Mouse (Mus musculus) embryonic fibroblast, embryonic 13.5 days (primary cell): ENCODE results near the gene Psmb10. TPM values are rescaled to one million over a fixed set of nuclear protein-coding genes. Genes with fewer than 3 reads are reported as not detected.

Source experiments
- H3K27ac ChIP-seq: 2 replicates; pipeline ENCODE4 v1.5.1; 2012; ENCODE audit warnings: low read length, control low read depth, inconsistent platforms; ENCODE audit not compliant: insufficient read depth
- H3K4me1 ChIP-seq: 2 replicates; pipeline ENCODE4 v1.6.1; 2011; ENCODE audit warnings: low read length; ENCODE audit not compliant: control insufficient read depth, insufficient read depth
- H3K4me3 ChIP-seq: 2 replicates; pipeline ENCODE4 v1.5.1; 2011; ENCODE audit warnings: mild to moderate bottlenecking, control low read depth, low read length; ENCODE audit not compliant: insufficient read depth
- CTCF ChIP-seq: IDR thresholded peaks from 2 replicates; pipeline ENCODE4 v1.5.1; 2011; ENCODE audit warnings: mild to moderate bottlenecking, control low read depth, low read length, moderate library complexity, borderline replicate concordance; ENCODE audit not compliant: insufficient read depth
- POLR2A ChIP-seq: IDR thresholded peaks from 2 replicates; pipeline ENCODE4 v1.6.1; 2011; ENCODE audit warnings: low read depth, mild to moderate bottlenecking, control low read depth, low read length, moderate library complexity
- polyA plus RNA-seq: library from polyadenylated mRNA; stranded (reverse); fragments of >200 nt; gene quantifications from 2 replicates; pipeline ENCODE4 v1.2.4, GENCODE M21; 2011; ENCODE audit warnings: low read depth; ENCODE audit not compliant: missing spikeins, insufficient read length

The Psmb10 gene
- polyA plus RNA-seq, 1 experiment: 30.5 TPM

DNA sequence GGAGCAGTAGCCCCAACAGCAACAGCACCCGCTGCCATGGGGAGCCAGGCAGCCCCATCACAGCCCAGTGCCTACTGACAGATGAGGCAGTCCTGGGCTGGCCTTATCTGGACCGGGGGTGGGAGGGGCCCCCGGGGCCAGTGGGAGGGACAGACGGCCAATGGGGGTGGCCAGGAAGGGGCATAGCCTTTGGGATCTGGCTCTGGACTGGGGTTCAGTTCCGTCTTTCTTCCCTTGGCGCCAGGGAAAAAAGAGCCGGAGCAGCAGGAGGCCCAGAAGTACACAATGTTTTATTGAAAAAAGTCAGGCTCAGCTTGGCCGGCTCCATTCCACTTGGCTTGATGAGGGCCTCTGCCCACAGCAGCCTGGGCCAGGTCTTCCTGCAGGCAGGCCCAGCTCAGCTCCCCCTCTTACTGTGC lies 5.1 kb upstream of the Psmb10 start, which contains the start of gene Lcat:
Gene Lcat (minus strand): TSS at position 62 of the 419 bp plus-strand sequence.
- H3K4me1 ChIP-seq: no peaks in the 10 kb centered on the region
- no peak within 1 kb of the TSS for H3K27ac ChIP-seq
- TF ChIP-seq POLR2A (no peak), CTCF (no peak)
- H3K4me3 ChIP-seq: no peak within 1 kb of the TSS

DNA sequence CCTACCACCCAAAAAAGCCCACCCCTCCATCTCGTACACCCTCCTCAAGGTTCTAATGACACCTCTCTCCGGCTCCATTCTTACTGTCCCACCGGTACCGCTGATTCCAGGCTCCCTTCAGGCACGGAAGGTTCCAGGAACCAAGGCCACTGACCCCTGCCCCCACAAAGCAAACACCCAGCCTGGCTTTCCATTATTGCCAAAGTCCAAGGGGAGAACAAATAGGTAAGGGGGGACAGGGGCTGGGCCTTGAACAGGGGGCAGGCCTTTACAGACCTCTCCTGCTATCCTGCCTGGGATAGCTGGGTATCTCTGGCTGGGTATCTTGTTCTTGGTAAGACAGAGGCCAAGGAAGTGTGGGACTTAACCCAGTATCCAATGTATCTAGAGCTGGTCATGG lies 4.3 kb upstream of the Psmb10 start:
- no peak overlapping the region for H3K27ac ChIP-seq
- H3K4me1 ChIP-seq: no peaks in the 10 kb centered on the region
- TF ChIP-seq POLR2A (no peak), CTCF (no peak)

DNA sequence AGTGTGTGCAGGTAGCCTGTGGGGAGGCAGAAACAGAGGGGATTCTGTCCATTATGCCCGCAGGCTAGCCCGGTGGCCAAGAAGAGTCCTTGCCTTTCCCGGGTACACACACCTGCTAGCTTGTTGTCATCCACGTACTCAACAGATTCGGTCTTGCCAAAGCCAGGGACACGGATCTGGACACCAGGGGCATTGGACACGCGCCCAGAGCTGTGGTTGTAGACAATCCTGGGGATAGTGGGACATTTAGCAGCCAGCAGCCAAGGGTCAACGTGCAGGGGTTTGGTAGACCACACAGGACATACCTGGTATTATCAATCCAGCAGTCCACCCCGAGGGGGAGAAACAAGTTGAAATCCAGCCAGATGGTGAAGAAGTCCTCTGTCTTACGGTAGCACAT lies 3.8 kb upstream of the Psmb10 start:
- Histone ChIP-seq H3K4me3 (no peak overlapping the region), H3K4me1 (no peaks in the 10 kb centered on the region), H3K27ac (no peak overlapping the region)
- TF ChIP-seq POLR2A: no peak
- TF ChIP-seq CTCF: no peak

More for the DNA sequence above, 4.3 kb upstream of the Psmb10 start:
- H3K4me3 ChIP-seq: no peak overlapping the region

DNA sequence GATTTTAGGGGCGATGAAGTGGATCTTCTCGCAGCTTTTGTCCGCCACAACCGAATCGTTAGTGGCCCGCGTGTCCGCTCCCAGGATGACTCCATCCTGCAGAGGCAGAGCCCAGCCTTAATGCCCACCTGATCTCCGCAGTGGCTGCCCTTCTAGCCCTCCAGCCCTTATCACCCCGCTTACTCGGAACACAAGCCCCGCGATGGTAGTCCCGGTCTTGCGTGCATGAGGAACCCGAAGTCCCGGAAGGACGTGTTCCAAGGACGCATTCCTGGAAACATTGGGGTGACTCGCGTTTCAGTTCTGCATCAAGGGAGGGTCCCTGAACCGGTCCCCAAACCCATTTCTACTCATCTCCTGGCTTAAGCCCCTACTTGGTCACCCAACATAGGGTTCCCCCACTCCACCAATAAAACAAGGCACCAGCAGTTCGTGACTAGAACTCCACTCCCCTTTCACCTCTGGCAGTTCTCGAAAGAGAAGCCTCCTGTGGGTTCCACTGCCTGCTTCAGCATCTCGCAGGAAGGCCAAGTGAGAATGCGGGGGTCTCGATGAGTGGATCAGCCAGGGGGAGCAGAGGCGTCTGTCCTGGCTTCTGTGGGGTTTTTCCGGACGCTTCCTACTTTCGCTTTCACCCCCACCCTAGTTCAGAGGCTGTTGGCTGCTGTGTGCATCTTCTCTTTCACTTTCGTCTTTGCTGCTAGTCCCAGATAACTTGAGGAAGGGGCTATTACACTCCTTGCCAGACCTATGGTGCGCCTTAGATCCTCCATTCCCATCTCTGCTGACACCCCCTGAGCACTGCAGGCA lies 543 bp downstream of the Psmb10 start:
- no peaks in the 10 kb centered on the region for H3K4me1 ChIP-seq
- H3K27ac ChIP-seq: peak overlapping the region; percentile 80
- peak; percentile 53 for TF ChIP-seq POLR2A
- no peak for TF ChIP-seq CTCF
- peak overlapping the region; percentile 64 for H3K4me3 ChIP-seq

DNA sequence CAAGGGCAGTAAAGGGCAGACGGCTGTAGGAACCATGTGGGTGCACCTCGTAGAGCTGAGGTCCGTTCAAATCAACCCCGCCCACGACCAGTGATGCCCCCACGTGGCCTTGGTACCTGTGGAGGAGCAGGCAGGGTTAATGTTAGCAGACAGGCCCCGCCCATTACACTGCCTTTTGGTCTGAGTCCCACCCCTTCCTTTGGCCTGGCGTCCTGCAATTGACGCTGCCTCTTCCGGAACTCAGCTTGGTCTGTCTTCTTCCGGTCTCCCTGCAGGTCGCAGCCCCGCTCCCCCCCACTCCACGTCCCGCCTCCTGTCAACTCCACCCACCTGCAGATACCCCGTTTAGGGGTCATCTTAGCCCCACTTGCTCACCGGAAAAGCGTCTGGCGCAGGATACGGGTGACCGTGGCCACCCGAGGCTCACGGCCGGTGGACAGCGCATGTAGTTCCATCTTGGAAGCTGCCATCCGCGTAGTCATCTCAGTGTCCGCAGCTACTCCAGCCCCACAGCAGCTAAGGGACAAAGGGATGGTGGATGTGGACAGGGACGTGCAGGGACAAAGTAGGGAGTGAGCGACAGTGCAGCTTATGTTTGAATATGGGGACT lies 1.3 kb downstream of the Psmb10 start:
- peak; percentile 77 for TF ChIP-seq POLR2A
- no peak for TF ChIP-seq CTCF
- H3K4me1 ChIP-seq: no peaks in the 10 kb centered on the region
- H3K27ac ChIP-seq: peak overlapping the region; percentile 80
- H3K4me3 ChIP-seq: peak overlapping the region; percentile 64

DNA sequence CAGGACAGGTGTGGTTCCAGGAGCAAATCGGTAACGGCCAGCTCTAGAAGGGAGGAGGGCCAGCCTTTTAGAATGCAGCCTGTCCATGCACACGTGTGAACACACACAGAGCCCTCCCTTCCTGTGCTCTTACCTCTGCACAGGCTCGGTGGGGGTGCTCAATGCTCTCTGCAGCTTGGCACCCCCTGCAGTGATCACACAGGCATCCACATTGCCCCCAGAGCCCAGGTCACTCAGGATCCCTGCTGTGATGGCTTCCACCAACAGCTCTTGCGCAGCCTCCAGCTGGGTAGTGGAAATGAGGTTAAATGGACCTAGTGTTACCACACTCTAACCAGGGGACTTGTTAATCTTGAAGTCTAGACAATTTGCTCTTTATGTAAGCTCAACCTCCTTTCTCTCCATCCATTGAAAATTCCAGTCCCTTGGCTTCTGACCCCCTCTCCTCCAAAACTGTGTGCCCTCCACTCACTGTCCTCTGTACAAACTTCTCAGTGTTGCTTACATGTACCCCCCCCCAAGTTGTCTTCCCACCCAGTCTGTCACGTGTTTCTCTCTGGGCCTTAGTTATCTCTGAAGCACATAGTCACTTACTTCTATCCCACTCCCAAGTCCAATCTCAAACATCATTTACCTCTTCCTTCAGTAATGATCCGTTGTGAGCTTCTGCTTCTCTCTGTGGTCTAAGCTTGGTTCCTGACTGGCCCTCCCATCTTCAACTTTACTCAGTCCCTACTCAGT lies 2.2 kb downstream of the Psmb10 start:
- Histone ChIP-seq H3K4me3 (peak overlapping the region; percentile 43), H3K4me1 (no peaks in the 10 kb centered on the region), H3K27ac (no peak overlapping the region)
- TF ChIP-seq CTCF: no peak

DNA sequence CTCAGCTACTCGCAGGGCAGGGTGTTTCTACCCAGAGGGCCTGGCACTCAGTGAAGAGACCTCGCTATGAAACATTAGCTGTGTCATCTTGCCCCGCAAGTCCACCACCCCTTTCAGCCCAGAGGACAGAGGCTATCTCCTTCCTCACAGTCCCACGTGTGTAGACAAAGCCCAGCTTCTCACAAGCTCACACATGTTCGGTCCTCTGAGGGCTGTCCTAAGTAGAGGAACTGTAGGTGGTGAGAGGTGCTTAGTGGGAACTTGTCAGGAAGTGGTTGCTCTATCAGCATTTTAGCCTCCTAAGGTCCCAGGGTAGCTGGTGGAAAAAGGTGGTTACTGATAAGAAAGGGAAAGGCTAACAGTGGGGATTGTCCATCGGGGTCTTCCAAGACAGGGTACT lies 3.1 kb downstream of the Psmb10 start:
- no peak overlapping the region for H3K27ac ChIP-seq

DNA sequence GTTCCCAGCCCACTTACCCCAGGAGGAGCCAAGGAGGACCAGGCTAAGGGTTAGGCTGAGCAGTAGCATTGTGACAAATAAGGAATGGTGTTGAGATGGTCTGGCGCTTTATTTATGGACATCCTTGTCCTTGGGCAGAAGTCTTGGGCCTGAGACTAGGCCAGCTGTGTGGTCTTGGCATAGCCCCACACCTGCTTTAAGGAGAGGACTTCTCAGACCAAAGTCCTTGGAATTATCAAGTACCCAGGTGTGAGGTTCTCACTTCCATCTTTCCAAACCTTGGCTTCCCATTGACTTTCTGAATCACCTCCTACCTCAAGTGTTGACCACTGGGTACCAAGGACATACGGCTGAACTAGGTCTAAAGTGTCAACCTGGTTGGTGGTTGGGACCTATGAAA lies 4.5 kb downstream of the Psmb10 start, which contains the start of gene Ctrl:
Gene Ctrl (minus strand): TSS at position 101 of the 400 bp plus-strand sequence.
- Histone ChIP-seq H3K4me3 (no peak within 1 kb of the TSS), H3K4me1 (no peaks in the 10 kb centered on the region), H3K27ac (no peak within 1 kb of the TSS)
- no peak for TF ChIP-seq POLR2A
- TF ChIP-seq CTCF: no peak

More for the DNA sequence above, 3.1 kb downstream of the Psmb10 start:
- no peak for TF ChIP-seq POLR2A
- TF ChIP-seq CTCF: no peak
- no peaks in the 10 kb centered on the region for H3K4me1 ChIP-seq
- H3K4me3 ChIP-seq: no peak overlapping the region

DNA sequence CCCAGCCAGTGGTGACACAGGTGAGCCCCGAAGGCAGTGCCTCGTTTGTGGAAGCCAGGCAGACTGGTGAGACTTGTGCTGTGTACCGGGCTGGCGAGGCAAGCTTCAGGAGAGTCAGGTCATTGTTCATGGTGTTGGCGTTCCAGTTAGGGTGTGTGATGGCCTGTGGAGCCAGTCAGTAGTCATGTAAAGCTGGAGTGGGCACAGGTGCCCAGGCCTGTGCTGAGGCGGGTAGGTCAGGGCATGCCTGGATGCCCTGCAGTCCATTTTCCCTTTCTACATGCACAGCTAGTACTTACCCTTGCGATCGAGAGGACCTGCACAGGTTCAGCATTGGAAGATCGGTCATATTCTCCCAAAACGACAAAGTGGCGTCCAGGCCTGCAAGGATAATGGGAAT lies 5.7 kb downstream of the Psmb10 start:
- H3K4me1 ChIP-seq: no peaks in the 10 kb centered on the region
- no peak overlapping the region for H3K4me3 ChIP-seq
- no peak overlapping the region for H3K27ac ChIP-seq
- TF ChIP-seq CTCF (no peak), POLR2A (no peak)
